Mouse (Mus musculus): Measurements from ENCODE around the gene Tor1a. TPM values are rescaled to one million over a fixed set of nuclear protein-coding genes. Genes with fewer than 3 reads are reported as not detected.

Tor1a gene
- polyA plus RNA-seq, 1 experiment = 75.1 TPM

GRCm38 (mm10) chr2:30994853-30995252 is 27.1 kb upstream of the Tor1a start:
- Histone ChIP-seq H3K27me3 (replicated peaks) (no peaks in the 10 kb centered on the region), H3K9me3 (peaks cover 5% of the 10 kb centered on the region; the same call in 1 of the 2 replicates), H3K36me3 (replicated peaks; ENCODE audit: low read length) (peaks cover 59% of the 10 kb centered on the region), H3K4me3 (replicated peaks) (no peak overlapping the region), H3K4me1 (peaks cover 50% of the 10 kb centered on the region)
- no peak for TF ChIP-seq FLI1 (IDR thresholded peaks at IDR 0.05; ENCODE audit: low read length)
- TF ChIP-seq GATA1 (IDR thresholded peaks at IDR 0.05; ENCODE audit: borderline replicate concordance, low read length) = no peak

- Histone ChIP-seq H3K36me3 (replicated peaks; ENCODE audit: low read length) (peaks cover 52% of the 10 kb centered on the region), H3K9me3 (peaks cover 5% of the 10 kb centered on the region; the same call in 1 of the 2 replicates), H3K27me3 (replicated peaks) (no peaks in the 10 kb centered on the region), H3K4me3 (replicated peaks) (no peak overlapping the region), H3K4me1 (peaks cover 29% of the 10 kb centered on the region)
- TF ChIP-seq FLI1 (IDR thresholded peaks at IDR 0.05; ENCODE audit: low read length) = no peak
Observed at GRCm38 (mm10) chr2:30990221-30990620, 22.5 kb upstream of the Tor1a start.

- Histone ChIP-seq H3K27me3 (replicated peaks) (no peaks in the 10 kb centered on the region), H3K4me3 (replicated peaks) (peak overlapping the region; percentile 69), H3K36me3 (replicated peaks; ENCODE audit: low read length) (peaks cover 25% of the 10 kb centered on the region), H3K9me3 (no peaks in the 10 kb centered on the region), H3K4me1 (peaks cover 46% of the 10 kb centered on the region)
- no peak for TF ChIP-seq GATA1 (IDR thresholded peaks at IDR 0.05; ENCODE audit: borderline replicate concordance, low read length)
- TF ChIP-seq FLI1 (IDR thresholded peaks at IDR 0.05; ENCODE audit: low read length) = no peak
Observed at GRCm38 (mm10) chr2:30985111-30986020, 17.6 kb upstream of the Tor1a start.

DNA sequence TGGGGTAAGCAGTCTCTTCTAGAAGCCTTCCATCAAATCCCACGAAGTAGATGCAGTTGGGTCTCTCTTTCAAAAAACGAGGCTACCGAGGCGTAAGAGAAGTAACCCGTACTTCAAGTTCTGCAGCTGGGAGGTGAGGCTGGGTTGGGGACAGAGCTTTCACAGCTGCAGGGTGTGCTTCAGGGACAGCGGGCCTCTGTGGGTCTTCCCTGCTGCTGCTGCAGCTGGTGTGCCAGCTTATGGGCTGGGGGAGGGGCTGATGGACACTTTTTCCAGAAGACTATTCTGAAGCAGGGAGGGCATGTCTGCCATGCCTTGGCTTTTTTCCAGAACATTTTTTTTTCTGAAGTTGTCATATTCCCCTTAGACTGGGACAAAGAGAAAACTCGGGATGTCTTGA is 15.3 kb upstream of the Tor1a start:
- peaks cover 33% of the 10 kb centered on the region for H3K36me3 ChIP-seq (replicated peaks; ENCODE audit: low read length)
- TF ChIP-seq GATA1 (IDR thresholded peaks at IDR 0.05; ENCODE audit: borderline replicate concordance, low read length) = no peak
- H3K4me3 ChIP-seq (replicated peaks) = peak overlapping the region; percentile 99
- H3K4me1 ChIP-seq = peaks cover 50% of the 10 kb centered on the region
- H3K27me3 ChIP-seq (replicated peaks) = no peaks in the 10 kb centered on the region
- H3K9me3 ChIP-seq = no peaks in the 10 kb centered on the region

GRCm38 (mm10) chr2:30981790-30982513 is 14.2 kb upstream of the Tor1a start, which contains the start of the genes BC005624 and Usp20:
Gene BC005624, minus strand, starts transcription at chr2:30982201.
Gene Usp20, plus strand, starts transcription at chr2:30982279.
- Histone ChIP-seq H3K36me3 (replicated peaks; ENCODE audit: low read length) (peaks cover 35% of the 10 kb centered on the region), H3K27me3 (replicated peaks) (no peaks in the 10 kb centered on the region), H3K4me3 (replicated peaks) (peak within 1 kb of the TSS; percentile 99), H3K4me1 (peaks cover 50% of the 10 kb centered on the region), H3K9me3 (no peaks in the 10 kb centered on the region)
- TF ChIP-seq FLI1 (IDR thresholded peaks at IDR 0.05; ENCODE audit: low read length) (no peak), GATA1 (IDR thresholded peaks at IDR 0.05; ENCODE audit: borderline replicate concordance, low read length) (no peak)

GRCm38 (mm10) chr2:30966826-30967225 is 907 bp downstream of the Tor1a start:
- Histone ChIP-seq H3K4me1 (peaks cover 46% of the 10 kb centered on the region), H3K4me3 (replicated peaks) (peak overlapping the region; percentile 100), H3K9me3 (no peaks in the 10 kb centered on the region), H3K27me3 (replicated peaks) (no peaks in the 10 kb centered on the region), H3K36me3 (replicated peaks; ENCODE audit: low read length) (peaks cover 69% of the 10 kb centered on the region)
- no peak for TF ChIP-seq FLI1 (IDR thresholded peaks at IDR 0.05; ENCODE audit: low read length)
- TF ChIP-seq GATA1 (IDR thresholded peaks at IDR 0.05; ENCODE audit: borderline replicate concordance, low read length) = no peak

DNA sequence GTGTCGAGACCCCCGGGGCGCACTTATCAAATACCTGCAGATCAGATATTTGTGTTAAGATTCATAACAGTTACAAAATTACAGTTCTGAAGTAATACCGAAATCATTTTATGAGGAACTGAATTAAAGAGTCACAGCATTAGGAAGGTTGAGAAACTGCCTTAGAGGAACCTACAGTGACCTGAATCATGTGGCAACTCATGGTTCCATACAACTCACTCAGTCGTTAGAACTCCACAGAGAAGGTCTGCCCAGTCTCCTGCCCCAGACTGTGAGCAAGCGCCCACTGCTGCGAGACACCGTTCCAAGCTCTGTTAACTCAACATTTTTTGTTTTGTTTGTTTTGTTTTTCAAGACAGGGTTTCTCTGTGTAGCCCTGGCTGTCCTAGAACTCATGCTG is 2.1 kb downstream of the Tor1a start:
- Histone ChIP-seq H3K36me3 (replicated peaks; ENCODE audit: low read length) (peaks cover 73% of the 10 kb centered on the region), H3K4me1 (peaks cover 46% of the 10 kb centered on the region), H3K27me3 (replicated peaks) (no peaks in the 10 kb centered on the region), H3K4me3 (replicated peaks) (peak overlapping the region; percentile 16), H3K9me3 (no peaks in the 10 kb centered on the region)
- no peak for TF ChIP-seq GATA1 (IDR thresholded peaks at IDR 0.05; ENCODE audit: borderline replicate concordance, low read length)
- TF ChIP-seq FLI1 (IDR thresholded peaks at IDR 0.05; ENCODE audit: low read length) = no peak

DNA sequence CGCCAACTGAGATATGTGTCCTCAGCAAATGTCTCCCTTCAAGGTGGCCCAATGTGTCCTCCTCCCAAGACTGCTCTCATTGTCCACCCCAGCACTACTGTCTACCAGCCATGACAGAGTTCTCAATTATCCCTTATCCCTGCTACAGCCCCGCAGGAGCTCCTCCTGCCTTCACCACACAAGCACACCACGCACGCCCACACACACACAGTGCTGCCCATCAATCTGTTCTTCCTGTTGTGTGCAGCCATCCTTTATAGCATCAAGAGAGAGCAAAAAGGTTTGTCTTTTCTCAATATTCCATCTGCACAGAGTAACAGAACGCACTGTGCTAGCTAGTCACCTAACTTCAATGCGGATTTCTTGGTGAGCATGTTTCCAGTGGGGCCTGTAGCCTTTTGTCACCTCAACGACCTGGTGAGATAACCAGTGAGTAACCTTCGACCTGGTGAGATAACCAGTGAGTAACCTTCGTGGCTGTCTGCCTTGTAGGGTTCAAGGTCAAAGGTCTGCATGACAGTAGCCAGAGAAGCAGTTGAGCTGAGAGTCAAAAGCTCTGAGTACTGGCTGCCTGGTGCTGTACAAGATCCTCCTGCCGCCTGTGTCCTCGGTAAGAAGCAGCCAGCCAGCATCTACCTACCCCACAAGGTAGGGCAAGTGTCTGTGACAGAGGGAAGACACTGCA is 5.0 kb downstream of the Tor1a start:
- Histone ChIP-seq H3K36me3 (replicated peaks; ENCODE audit: low read length) (peaks cover 90% of the 10 kb centered on the region), H3K4me3 (replicated peaks) (no peak overlapping the region)
- no peak for TF ChIP-seq GATA1 (IDR thresholded peaks at IDR 0.05; ENCODE audit: borderline replicate concordance, low read length)
- TF ChIP-seq FLI1 (IDR thresholded peaks at IDR 0.05; ENCODE audit: low read length) = no peak

DNA sequence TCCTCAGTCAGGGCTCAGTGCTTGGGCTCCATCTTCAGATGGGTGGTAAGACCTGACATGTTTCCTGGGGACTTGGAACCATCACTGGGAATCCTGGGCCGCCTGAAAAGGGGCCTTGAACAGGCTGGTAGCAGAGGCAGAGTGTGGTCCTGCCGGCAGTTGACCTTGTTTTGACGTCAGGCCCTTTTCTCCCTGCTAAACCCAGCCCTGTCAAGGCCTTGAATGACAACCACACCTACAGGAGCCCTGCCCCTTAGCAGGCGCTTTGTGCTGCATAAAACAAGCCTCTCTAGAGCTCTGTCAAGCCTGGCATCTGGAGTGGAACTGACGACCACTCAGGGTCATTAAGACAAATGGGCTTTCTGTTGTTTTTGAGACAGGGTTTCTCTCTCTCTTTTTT is 7.9 kb downstream of the Tor1a start:
- Histone ChIP-seq H3K4me1 (peaks cover 41% of the 10 kb centered on the region), H3K27me3 (replicated peaks) (no peaks in the 10 kb centered on the region), H3K9me3 (no peaks in the 10 kb centered on the region), H3K36me3 (replicated peaks; ENCODE audit: low read length) (peaks cover 100% of the 10 kb centered on the region), H3K4me3 (replicated peaks) (no peak overlapping the region)
- TF ChIP-seq FLI1 (IDR thresholded peaks at IDR 0.05; ENCODE audit: low read length) = no peak
- no peak for TF ChIP-seq GATA1 (IDR thresholded peaks at IDR 0.05; ENCODE audit: borderline replicate concordance, low read length)

More for the DNA sequence above, 5.0 kb downstream of the Tor1a start:
- H3K27me3 ChIP-seq (replicated peaks) = no peaks in the 10 kb centered on the region
- peaks cover 46% of the 10 kb centered on the region for H3K4me1 ChIP-seq
- no peaks in the 10 kb centered on the region for H3K9me3 ChIP-seq

All from megakaryocyte, embryonic 14.5 days (primary cell).